Mouse (Mus musculus) small intestine, adult 2 months (tissue): ENCODE data around the gene Mrps5.

Source experiments
- CTCF ChIP-seq: fragments of 200-500 bp; IDR thresholded peaks from 2 replicates; pipeline ENCODE4 v1.5.1; 2012; ENCODE audit warnings: low read depth, mild to moderate bottlenecking, control low read depth, inconsistent platforms, low read length, moderate library complexity, mixed read lengths; ENCODE audit not compliant: insufficient replicate concordance, insufficient read length; ENCODE audit errors: extremely low read depth
- POLR2A ChIP-seq: fragments of 200-500 bp; IDR thresholded peaks from 2 replicates; pipeline ENCODE4 v1.6.1; 2012; ENCODE audit warnings: low read depth, mild to moderate bottlenecking, control low read depth, inconsistent platforms, low read length, moderate library complexity

DNA sequence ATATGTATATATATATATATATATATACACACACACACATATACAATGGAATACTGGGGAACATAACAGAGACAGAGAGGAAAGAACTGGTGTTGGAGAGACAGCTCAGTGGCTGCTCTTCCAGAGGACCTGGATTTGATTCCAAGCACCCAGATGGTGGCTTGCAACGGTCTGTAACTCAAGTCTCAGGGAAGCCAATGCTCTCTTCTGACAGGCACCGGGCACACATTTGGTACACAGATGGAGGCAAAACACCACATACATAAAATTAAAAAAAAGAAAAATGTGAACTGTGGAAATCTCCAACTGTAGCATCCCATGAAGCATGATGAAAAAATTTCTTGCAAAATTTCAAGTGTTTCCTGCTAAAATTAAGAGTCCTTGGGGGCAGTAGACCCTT lies 37.8 kb downstream of the Mrps5 start:
- TF ChIP-seq POLR2A = no peak
- no peak for TF ChIP-seq CTCF
